Mouse (Mus musculus) telencephalon, adult 2 months (tissue): ENCODE measurements around the gene Etd.
"Not testable (repeated sequence)": the region's sequence is repeated elsewhere in the genome, so short reads cannot be mapped to it uniquely, and the experiment has no call there.

Experiments
- DNase-seq: peaks from one replicate; pipeline ENCODE4 v3.0.0-alpha.2; 2011; ENCODE audit warnings: low read depth, low spot score

The Etd gene

GRCm38 (mm10) chrX:53434618-53435017 is at the start of gene Etd:
Etd (plus strand) TSS chrX:53434918.
- DNase-seq: no peak

GRCm38 (mm10) chrX:53386362-53386761 is 48.4 kb upstream of the Etd start:
- no peak for DNase-seq

- DNase-seq: peak; percentile 0
These were observed 1.8 kb upstream of the Etd start for GRCm38 (mm10) chrX:53432888-53433287.

- DNase-seq: peak; percentile 6
These were observed 24.9 kb downstream of the Etd start for GRCm38 (mm10) chrX:53459573-53459972.

GRCm38 (mm10) chrX:53464194-53464593 is 29.5 kb downstream of the Etd start:
- DNase-seq: not testable (repeated sequence)
